Mouse (Mus musculus) T-helper 17 cell (primary cell): ENCODE measurements around the gene Olfr1195.
"Not testable (repeated sequence)": the region's sequence is repeated elsewhere in the genome, so short reads cannot be mapped to it uniquely, and the experiment has no call there.

ENCODE experiments used
- in situ Hi-C, 2 experiments: fragments of 300-600 bp; cut with MboI, MseI; formaldehyde crosslinking; loops; 1 replicate in 1 of 2; 2 replicates in 1 of 2; pipeline ENCODE4 v1.15.1; 2025; ENCODE audit warnings: high pct_unique_total_duplicates in 2 of 2

Gene Olfr1195

DNA sequence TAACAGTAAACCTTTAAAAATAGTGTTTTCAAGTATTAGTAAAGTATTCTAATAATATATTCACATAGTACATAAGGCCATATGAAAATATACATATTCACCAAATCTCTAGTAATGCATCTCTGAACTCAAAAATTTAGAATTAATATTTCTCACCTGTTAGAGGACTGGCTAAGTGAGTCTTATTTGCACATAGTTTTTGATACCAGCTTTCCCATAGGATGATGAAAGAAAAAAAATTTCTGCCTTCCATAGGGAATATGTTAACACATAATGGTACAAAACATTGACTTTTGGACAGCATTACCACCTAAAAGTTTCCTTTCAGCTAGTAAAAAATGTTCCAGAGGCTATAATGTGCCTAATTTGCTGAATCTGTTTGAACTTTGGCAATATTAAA, at the start of gene Olfr1195:
Olfr1195 (minus strand) TSS at position 101 of the 400 bp plus-strand sequence.
- in situ Hi-C loops = no loop called here

DNA sequence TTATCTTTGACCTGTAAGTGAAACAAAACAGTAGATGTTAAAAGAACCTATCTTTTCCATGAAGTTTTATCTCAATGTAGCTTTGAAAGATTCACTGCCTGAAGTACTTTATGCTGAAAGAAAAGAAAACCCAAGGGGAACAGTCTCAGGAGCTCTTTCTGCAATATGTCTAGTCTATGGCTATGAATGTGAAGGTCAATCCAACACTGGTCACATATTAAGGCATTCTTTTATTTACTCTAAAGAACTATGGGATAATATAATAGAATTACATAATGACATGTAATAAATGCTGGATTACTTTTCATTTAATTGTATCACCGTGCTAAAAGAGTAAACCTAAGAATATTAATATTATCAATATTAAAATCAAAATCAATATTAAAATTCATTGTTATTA, 43.3 kb upstream of the Olfr1195 start, which contains the start of gene Olfr1197:
Olfr1197 (minus strand) TSS at position 101 of the 400 bp plus-strand sequence.
- in situ Hi-C loops = no loop called here

DNA sequence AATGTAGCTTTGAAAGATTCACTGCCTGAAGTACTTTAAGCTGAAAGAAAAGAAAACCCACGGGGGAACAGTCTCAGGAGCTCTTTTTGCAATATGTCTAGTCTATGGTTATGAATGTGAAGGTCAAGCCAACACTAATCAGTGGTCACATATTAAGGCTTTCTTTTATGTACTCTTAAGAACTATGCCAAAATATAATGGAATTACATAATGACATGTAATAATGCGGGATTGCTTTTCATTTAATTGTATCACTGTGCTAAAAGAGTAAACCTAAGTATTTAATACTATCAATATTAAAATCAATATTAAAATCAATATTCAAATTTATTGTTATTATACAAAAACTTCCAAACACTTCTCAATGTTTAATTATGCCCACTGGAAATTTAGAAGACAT, 15.5 kb upstream of the Olfr1195 start, which contains the start of gene Olfr1196:
Olfr1196 (minus strand) TSS at position 101 of the 400 bp plus-strand sequence.
- in situ Hi-C loops = loop anchor here in 1 of 2 experiments (5.0 kb wide), 1 partner anchor 57 kb away; the partner anchor contains the start of gene Olfr1192-ps1

DNA sequence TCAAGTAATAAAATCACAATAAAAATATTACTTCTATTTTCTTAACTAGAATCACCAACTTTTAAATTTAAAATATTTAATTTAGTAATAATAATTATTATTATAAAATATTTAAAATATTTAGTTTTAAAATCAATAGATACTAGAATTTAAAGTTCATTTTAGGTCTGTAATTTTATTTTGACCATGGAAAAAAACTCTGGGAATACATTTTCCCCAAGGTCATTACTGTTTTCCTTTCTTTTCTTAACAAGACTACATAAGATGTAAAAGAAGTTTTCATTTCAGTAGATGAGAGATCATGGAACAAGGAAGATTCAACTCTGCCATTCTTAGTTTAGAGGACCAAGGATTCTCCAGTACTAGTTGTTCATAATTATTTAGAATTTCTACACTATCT, 13.7 kb downstream of the Olfr1195 start, which contains the start of gene Olfr1193:
Olfr1193 (plus strand) TSS at position 301 of the 400 bp plus-strand sequence.
- in situ Hi-C loops = not testable (repeated sequence)

DNA sequence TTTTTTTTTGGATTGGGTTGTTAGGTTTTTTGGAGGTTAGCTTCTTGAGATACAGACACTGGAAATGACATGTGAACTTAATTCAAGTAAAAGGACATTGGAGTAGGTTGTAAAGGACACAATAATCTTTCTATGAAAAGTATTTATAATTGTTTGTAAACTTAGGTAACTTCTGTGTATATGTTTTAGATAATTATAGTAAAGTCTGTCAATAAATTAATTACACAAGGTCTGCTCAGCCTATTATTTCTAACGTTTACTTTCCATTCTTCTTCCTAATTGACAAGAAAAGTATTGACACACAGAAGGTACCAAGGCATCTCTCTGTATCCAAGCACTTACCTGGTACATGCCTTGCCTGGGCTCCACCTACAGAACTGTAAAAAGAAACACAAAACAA, 40.8 kb downstream of the Olfr1195 start, which contains the start of gene Olfr1192-ps1:
Olfr1192-ps1 (plus strand) TSS at position 301 of the 400 bp plus-strand sequence.
- in situ Hi-C loops = loop anchor here in 1 of 2 experiments (5.0 kb wide), 1 partner anchor 54 kb away; the partner anchor contains the start of gene Olfr1196

DNA sequence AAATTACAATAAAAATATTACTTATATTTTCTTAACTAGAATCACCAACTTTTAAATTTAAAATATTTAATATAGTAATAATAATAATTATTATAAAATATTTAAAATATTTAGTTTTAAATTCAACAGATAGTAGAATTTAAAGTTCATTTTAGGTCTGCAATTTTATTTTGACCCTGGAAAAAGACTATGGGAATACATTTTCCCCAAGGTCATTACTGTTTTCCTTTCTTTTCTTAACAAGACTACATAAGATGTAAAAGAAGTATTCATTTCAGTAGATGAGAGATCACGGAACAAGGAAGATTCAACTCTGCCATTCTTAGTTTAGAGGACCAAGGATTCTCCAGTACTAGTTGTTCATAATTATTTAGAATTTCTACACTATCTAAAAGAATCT, 48.7 kb downstream of the Olfr1195 start, which contains the start of gene Olfr1191-ps1:
Olfr1191-ps1 (plus strand) TSS at position 301 of the 400 bp plus-strand sequence.
- in situ Hi-C loops = not testable (repeated sequence)
